Comparison of ENCODE assay signal across 25 mouse cellular contexts in the genomic region with DNA sequence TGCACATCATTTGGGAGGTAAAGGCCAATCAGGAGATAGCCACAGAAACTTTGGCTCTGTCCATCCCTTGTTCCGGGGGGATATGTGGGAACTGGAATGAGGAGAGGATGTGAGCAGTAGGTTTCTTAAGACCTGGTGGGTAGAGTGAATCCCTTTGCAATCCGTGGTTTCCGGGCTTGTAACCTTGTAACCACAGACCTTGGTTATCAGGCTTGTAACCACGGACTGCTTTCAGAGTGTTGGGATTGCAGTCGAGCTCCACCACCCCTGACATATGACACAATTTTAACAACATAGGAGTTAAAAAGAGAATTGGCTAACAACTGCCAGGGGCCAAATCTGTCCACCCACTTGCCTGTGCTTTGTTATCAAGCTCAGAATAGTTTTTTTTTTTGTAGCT.
A peak's percentile ranks its signal among the peaks of the same experiment; 100 is the strongest.
DNase-seq lines count a peak whose midpoint lies in the region; ATAC-seq lines count a peak whose summit lies in the region.
"Had no signal": no experiment of that assay in that cellular context is flagged by ENCODE, and none has a peak within 500 bp of the region (broad histone marks: within the 10 kb centered on the region; RNA-seq: fewer than 3 reads in every experiment).

No protein-coding gene starts in this region.

- H3K4me3 ChIP-seq in forebrain, embryonic 16.5 days (replicated peaks; ENCODE audit: low read length) = no peak overlapping the region
- H3K4me3 ChIP-seq in forebrain, embryonic 14.5 days (ENCODE audit: low read depth, low read length) = no peak overlapping the region
- no peak overlapping the region for H3K4me3 ChIP-seq in neural tube, embryonic 15.5 days (replicated peaks)
- H3K4me3 ChIP-seq: heart, embryonic 15.5 days; hindbrain, embryonic 15.5 days; left cerebral cortex, adult 2 months; limb, embryonic 15.5 days; midbrain, embryonic 12.5 days had no signal

- H3K9me3 ChIP-seq in forebrain, embryonic 16.5 days (ENCODE audit: control insufficient read depth, low read length) = no peaks in the 10 kb centered on the region
- no peaks in the 10 kb centered on the region for H3K9me3 ChIP-seq in forebrain, embryonic 14.5 days (replicated peaks; ENCODE audit: control insufficient read depth, low read length)
- no peaks in the 10 kb centered on the region for H3K9me3 ChIP-seq in neural tube, embryonic 15.5 days (replicated peaks)
- H3K9me3 ChIP-seq: heart, embryonic 15.5 days; hindbrain, embryonic 15.5 days; limb, embryonic 15.5 days; midbrain, embryonic 12.5 days had no signal

- no peak overlapping the region for H3K4me2 ChIP-seq in forebrain, embryonic 16.5 days (ENCODE audit: low read length)
- H3K4me2 ChIP-seq in forebrain, embryonic 14.5 days (ENCODE audit: low read length) = no peak overlapping the region
- no peak overlapping the region for H3K4me2 ChIP-seq in neural tube, embryonic 15.5 days
- H3K4me2 ChIP-seq: heart, embryonic 15.5 days; hindbrain, embryonic 15.5 days; limb, embryonic 15.5 days; midbrain, embryonic 12.5 days had no signal

- H3K27ac ChIP-seq in forebrain, embryonic 16.5 days (ENCODE audit: low read length) = no peak overlapping the region
- no peak overlapping the region for H3K27ac ChIP-seq in forebrain, embryonic 14.5 days (ENCODE audit: low read depth, low read length)
- H3K27ac ChIP-seq in neural tube, embryonic 15.5 days (replicated peaks) = peak overlapping the region; percentile 34; the same call in 1 of the 2 replicates
- H3K27ac ChIP-seq: heart, embryonic 15.5 days; hindbrain, embryonic 15.5 days; kidney, postnatal 0 days; left cerebral cortex, adult 2 months; limb, embryonic 15.5 days; liver, embryonic 14.5 days; midbrain, embryonic 12.5 days had no signal

- 66% methylated on average over 5 of the region's 5 CpGs for WGBS in forebrain, embryonic 16.5 days
- WGBS in forebrain, embryonic 14.5 days = 77% methylated on average over 5 of the region's 5 CpGs
- 79% methylated on average over 5 of the region's 5 CpGs for WGBS in neural tube, embryonic 15.5 days

- no peak overlapping the region for H3K9ac ChIP-seq in forebrain, embryonic 16.5 days (replicated peaks; ENCODE audit: low read depth, low read length)
- H3K9ac ChIP-seq in forebrain, embryonic 14.5 days (ENCODE audit: low read length) = no peak overlapping the region
- H3K9ac ChIP-seq in neural tube, embryonic 15.5 days (replicated peaks) = no peak overlapping the region
- H3K9ac ChIP-seq: heart, embryonic 15.5 days; hindbrain, embryonic 15.5 days; limb, embryonic 15.5 days; liver, embryonic 14.5 days; midbrain, embryonic 12.5 days had no signal

- H3K36me3 ChIP-seq in forebrain, embryonic 16.5 days (ENCODE audit: control insufficient read depth, insufficient read depth) = no peaks in the 10 kb centered on the region
- H3K36me3 ChIP-seq in forebrain, embryonic 14.5 days (ENCODE audit: control insufficient read depth, insufficient read depth, low read length) = no peaks in the 10 kb centered on the region
- H3K36me3 ChIP-seq in neural tube, embryonic 15.5 days = no peaks in the 10 kb centered on the region
- H3K36me3 ChIP-seq: heart, embryonic 15.5 days; hindbrain, embryonic 15.5 days; limb, embryonic 15.5 days; midbrain, embryonic 12.5 days had no signal

- no peaks in the 10 kb centered on the region for H3K27me3 ChIP-seq in forebrain, embryonic 16.5 days (replicated peaks; ENCODE audit: control insufficient read depth, insufficient read depth, low read length)
- H3K27me3 ChIP-seq in forebrain, embryonic 14.5 days (replicated peaks; ENCODE audit: control insufficient read depth, insufficient read depth, low read length) = no peaks in the 10 kb centered on the region
- no peaks in the 10 kb centered on the region for H3K27me3 ChIP-seq in neural tube, embryonic 15.5 days (replicated peaks)
- H3K27me3 ChIP-seq: heart, embryonic 15.5 days; hindbrain, embryonic 15.5 days; limb, embryonic 15.5 days; midbrain, embryonic 12.5 days had no signal

- no peak for DNase-seq in forebrain, embryonic 14.5 days (ENCODE audit: low spot score)
- DNase-seq in neural tube, embryonic 10.5 days (ENCODE audit: extremely low spot score, low spot score) = no peak
- DNase-seq in urinary bladder, postnatal 25 days (ENCODE audit: low spot score) = no peak
- DNase-seq in spleen, adult 18-20 months = no peak
- DNase-seq: adrenal gland, postnatal 10 days; cerebellum, adult 2 months; cerebellum, postnatal 25 days; gastrocnemius, postnatal 14 days; heart, postnatal 36 days; kidney, adult 2 months; retina, postnatal 1 day; right cerebral cortex, postnatal 25 days; thymus, postnatal 36 days had no signal

- peaks cover 11% of the 10 kb centered on the region for H3K4me1 ChIP-seq in forebrain, embryonic 16.5 days (replicated peaks; ENCODE audit: control insufficient read depth, insufficient read depth, low read length)
- peaks cover 4% of the 10 kb centered on the region for H3K4me1 ChIP-seq in forebrain, embryonic 14.5 days (ENCODE audit: control insufficient read depth, insufficient read depth, low read length)
- H3K4me1 ChIP-seq in neural tube, embryonic 15.5 days = peaks cover 20% of the 10 kb centered on the region; the same call in 1 of the 2 replicates
- H3K4me1 ChIP-seq: midbrain, embryonic 12.5 days had no signal

- peak; percentile 31; the same call in 1 of the 2 replicates for ATAC-seq in forebrain, embryonic 16.5 days
- ATAC-seq in forebrain, embryonic 14.5 days = no peak
- no peak for ATAC-seq in neural tube, embryonic 15.5 days (ENCODE audit: low FRiP score)
- ATAC-seq in granulocyte monocyte progenitor cell, adult 5-6 weeks (replicated peaks; ENCODE audit: poor library complexity, severe bottlenecking) = peak; percentile 96
- ATAC-seq: activated CD4-positive, CD25-positive, alpha-beta regulatory T cell, adult 4 months; lung, postnatal 0 days had no signal

Comparison
In these comparisons a context has a peak if more than half of its experiments do, and no peak if none do; other contexts are left out.
1. ATAC-seq: peak in forebrain, embryonic 16.5 days (single experiment) and granulocyte monocyte progenitor cell, adult 5-6 weeks (single experiment); none in forebrain, embryonic 14.5 days (single experiment) and neural tube, embryonic 15.5 days (single experiment).